Mouse (Mus musculus) retina, embryonic 14.5 days (tissue): ENCODE results near the gene Ube2b.

Experiments used
- DNase-seq: peaks from one replicate; pipeline ENCODE4 v3.0.0-alpha.2; 2015; ENCODE audit warnings: low spot score

Ube2b gene

DNA sequence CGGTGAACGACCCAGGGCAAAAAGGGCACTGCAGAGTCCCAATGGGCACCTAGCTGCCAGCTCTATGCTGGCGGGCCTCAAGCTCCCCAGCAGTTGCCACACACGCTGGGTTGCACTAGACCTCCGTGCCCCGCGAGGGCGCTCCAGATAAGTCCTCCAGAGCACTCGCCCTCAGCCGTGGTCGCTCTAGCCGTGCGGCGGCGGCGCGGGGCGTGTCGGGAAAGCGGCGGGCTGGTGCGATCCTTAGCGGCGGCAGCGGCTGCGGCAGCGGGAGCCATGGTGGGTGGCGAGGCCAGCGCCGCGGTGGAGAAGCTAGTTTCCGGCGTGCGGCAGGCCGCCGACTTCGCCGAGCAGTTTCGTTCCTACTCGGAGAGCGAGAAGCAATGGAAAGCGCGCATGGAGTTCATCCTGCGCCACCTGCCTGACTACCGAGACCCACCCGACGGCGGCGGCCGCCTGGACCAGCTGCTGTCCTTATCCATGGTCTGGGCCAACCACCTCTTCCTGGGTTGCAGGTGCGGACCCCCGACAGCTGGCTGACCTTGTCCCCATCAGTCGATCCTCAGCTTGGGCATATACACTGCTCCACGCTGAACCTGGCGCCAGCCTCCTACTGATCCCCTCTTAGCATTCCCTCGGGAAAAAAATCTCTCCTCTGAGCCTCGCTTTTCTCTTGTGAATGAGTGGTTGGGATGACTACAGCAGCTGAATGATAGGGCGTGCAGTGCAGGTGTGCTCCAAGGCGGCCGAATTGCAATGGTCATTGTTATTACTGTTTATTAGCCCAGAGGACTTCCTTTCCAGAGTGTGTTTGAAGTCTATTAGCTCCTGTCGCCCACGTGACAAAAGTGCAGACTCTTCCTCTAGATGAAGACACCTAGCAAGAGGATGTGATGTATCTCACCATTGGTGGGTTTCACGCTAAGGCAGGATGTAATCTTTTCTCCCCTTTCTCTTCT lies 32.8 kb downstream of the Ube2b start, which contains the start of gene Cdkn2aipnl:
TSS of gene Cdkn2aipnl (plus strand) at position 219 of the 959 bp plus-strand sequence.
- peak; percentile 99 for DNase-seq

DNA sequence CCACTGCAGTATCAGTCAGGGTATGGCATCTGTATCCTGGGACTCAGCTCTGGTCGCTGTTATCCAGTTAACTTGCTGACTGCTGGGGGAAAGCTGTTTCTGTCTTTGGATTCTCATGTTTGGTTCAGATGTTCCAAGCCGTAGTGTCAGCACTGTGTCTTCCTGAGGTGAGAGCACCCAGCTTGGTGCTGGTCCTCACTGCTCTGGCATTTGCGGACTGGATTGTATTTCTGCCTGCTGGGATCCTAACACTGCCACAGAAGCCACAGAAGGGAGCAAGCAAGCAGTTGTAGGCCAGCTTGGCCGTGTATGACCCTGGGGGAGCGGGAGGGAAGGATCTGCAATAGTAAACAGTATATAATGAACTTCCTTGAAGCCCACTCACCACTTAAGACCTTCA lies 33.9 kb downstream of the Ube2b start:
- DNase-seq, result no peak

DNA sequence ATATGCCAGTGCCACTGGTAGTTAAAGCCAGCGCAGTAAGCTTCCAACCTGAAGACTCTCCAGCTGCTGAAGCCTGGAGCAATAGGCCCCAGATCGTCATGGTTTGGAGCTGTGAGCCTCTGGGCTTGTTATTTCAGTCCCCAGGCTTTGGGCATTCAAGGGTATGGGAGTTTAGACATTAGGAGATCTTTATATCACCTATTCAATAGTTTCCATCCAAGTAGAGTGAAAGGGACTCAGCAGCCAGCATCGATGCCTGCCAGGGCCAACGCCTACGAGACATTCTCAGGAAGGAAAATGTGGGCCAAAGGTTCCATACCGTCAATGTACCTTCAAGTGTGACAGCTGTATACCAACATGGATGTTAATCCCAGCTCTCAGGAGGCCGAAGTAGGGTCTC lies 38.3 kb downstream of the Ube2b start:
- DNase-seq, result no peak

DNA sequence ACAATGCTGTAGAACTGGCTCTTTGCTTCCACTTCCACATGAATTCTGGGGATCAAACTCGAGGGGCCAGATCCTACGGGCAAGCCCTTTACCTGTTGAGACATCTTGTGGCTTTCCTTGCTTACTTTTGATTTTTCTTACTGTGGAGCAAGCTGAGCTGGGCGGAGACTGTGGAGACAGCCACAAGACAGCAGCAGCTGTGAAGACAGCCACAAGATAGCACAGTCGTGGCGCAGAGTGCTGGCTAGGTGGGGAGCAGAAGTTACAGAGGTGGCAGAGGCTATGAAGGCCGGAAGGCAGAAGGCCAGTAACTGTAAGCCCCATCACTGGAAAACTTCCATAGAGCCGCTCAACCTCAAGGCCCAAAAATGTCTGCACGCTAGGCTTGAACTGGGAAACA lies 38.8 kb downstream of the Ube2b start:
- DNase-seq, result no peak

GRCm38 (mm10) chr11:51960967-51961471 lies 39.5 kb downstream of the Ube2b start:
- DNase-seq, result no peak

- DNase-seq, result no peak
Observed at GRCm38 (mm10) chr11:51960061-51960460, 40.5 kb downstream of the Ube2b start.

DNA sequence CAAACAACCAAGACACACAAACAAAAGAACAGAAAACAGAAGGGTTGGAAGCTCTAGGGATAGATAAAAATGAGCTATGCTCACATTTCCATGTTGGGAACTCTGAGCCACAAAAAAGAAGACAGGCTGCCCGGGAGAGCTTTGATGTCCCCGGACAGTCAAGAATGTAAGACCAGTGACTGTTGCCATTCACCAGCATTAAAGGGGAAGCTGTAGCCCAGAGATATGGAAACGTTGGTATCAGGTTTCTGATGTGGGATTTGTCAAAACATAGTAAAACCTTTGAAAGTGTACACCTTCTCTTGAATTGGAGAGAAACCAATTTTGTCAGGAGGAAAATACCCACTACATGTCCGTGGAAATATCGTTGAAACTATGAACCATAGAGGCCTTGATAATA lies 41.1 kb downstream of the Ube2b start:
- DNase-seq, result no peak

- DNase-seq, result no peak
Observed at GRCm38 (mm10) chr11:51957760-51958159, 42.8 kb downstream of the Ube2b start.

DNA sequence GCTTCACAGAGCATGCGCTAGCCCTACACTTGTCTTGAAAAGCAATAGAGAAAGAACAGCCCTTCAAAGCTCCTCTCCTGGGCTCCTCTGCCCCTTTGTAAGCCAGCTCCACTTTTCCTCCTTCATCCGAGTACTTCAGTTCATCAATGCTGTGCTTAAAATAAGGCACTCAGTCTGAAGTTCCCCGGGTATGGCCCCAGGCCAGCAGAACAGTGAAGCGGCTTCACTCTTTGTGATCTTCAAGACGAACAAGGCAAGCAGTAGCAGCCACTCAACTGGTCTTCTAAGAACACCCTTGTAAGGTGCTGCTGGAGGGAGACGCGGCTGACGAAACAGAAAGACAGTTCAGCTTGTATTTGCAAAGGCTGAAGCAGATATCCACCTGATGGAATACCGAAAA lies 44.5 kb downstream of the Ube2b start:
- no peak for DNase-seq

DNA sequence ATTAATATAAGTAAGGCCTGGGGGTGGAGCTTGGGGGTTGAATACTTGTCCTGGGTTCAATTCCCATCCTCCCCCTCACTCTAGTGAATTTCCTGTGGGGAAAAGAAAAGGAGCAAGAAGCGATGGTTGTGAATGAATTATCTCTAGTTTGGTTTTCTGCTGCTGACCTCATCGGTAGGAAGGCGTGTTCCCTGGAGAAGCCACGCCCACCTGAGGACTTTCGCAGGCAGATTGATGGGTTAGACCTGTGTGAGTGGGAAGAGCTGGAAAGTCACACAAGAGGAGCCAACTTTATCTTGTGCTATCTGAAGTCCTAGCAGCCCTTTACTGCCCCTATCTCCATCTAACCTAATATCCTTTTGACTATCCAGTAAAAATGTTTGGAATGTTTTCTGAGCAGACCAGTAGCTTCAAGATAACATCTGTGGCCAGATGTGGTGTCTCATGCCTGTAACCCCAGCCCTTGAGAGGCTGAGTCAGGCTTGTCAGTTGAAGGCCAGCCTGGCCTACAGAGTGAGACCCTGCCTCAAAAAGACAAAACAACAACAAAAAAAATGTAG lies 48.6 kb downstream of the Ube2b start:
- DNase-seq, result no peak

DNA sequence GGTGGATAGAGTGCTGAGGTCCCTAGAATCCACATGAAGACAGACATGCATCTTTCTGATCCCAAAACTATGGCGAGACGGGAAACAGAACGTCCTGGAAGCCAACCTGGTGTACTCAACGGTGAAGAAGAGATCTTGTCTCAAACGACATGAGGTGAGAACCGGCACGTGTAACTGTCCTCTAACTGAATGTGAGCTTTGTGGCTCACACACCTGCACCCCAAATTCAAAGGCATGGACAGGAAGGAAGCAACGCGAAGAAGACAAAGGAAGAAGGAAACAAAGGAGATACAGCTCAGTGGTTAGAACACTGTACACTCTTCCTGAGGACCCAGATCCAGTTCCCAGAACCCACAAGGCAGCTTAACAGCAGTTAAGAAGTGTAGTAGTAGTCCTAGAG lies 50.6 kb downstream of the Ube2b start:
- DNase-seq, result no peak

DNA sequence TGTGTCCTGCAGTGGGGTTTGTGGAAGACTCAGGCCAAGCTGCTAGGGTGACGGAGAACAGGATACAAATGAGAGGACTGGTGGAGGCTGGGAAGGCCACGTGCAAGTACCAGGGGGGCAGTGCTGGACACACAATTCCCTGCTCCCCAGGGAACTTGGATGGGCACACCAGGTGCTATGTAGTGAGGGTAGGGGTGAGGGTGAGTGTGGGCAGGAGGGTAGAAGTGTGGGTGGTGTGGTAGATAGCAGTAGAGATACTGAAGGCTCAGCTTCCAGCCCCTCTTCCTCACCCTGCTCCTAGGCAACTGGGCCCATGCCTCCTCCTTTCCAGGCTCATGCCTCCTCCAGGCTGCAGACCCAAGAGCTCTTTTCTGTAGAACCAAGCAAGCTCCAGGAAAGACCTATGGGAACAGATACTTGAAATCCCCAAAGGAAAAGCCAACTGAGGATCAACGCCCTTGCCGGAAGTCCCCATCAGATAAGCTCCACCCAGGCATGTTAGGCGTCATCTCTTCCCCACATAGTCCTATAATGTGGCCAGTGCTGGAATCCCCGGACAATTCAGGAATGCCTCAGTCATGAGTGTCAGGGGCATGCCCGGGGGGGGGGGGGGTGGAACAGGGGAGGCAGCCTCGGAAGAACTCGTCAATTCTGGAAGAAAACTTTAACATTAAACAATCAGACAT lies 51.3 kb downstream of the Ube2b start:
- no peak for DNase-seq

DNA sequence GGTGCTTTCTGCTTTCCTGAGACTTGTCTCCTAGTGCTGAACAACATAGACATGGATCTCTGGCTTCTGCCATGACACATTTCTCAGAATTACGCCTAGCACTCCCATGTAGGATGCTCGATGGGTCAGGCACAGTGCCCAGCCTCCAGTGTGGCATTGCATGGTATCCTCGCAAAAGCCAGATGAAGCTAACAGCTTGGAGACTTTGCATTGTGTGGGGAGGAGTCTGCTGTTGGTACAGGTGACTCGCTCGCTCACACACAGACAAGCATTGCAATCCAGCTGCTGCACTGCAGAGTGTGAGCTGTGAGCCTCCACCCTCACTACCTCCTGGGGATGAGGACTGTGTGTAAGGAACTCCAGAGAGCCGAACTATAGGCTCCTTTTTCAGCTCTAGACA lies 54.4 kb downstream of the Ube2b start:
- DNase-seq, result no peak

- DNase-seq, result no peak
Observed at GRCm38 (mm10) chr11:51945548-51945947, 55.0 kb downstream of the Ube2b start.

GRCm38 (mm10) chr11:51944239-51944638 lies 56.3 kb downstream of the Ube2b start:
- no peak for DNase-seq

DNA sequence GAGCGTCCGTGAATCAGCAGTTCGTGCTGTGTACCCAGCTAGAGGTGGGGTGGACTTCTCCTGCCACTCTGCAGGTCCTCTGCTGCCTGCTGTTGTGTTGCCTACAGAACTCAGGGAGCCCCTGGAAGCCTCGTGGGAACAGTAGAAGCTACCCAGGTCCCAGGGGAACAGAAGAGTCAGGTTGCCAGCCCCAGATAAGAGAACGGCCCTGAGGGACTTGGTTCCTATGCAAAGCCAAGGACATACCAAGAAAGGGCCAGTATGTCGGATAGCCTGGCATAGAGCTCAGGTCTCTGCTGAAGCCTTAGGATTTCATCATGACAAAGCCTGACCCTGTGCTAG lies 57.1 kb downstream of the Ube2b start:
- no peak for DNase-seq

DNA sequence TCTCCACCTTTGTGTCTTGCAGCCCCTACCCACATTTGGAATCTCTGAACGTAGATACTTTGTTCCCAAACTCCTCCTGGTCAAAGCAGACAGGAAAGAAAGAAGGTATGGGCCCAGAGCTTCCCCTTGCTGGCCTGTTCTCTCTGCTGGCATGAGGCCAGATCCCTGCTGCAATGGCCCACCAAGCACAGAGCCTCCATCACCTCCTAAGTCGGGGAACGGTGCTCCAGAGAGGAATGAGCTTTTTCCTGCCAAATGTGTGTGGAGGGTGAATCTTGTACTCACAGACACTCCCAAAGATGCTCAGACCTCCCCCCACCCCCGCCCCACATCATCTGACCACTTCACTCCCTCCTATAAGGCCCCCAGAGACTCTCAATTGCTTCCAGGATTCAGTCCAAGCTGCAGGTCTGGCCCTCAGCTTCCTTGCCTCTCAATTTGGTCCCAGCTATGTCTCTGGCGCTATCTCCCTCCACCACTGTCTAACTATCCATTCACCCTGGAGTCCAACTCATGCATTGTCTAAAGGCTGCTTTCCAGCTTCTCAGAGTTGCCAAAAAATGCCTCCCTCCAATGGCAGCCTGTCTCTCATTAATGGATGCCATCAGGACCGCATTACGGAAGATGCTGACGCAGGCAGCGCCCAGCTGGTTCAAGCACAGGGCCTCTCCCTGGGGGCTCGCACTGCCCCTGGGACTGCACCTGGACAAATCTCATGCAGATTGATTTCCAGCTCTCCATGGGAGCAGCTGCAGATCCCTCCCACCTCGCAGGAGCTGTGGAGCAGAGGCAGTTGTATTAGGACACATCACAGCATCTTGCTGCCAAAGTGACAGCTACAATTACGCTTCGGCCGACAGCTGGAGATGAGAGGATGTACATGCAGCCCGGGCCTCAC lies 57.7 kb downstream of the Ube2b start:
- DNase-seq, result peak; percentile 56

- DNase-seq, result no peak
Observed at GRCm38 (mm10) chr11:51940511-51940955, 60.0 kb downstream of the Ube2b start.

- DNase-seq, result no peak
Observed at GRCm38 (mm10) chr11:51939590-51939955, 61.0 kb downstream of the Ube2b start.

- DNase-seq, result no peak
Observed at GRCm38 (mm10) chr11:51938817-51939589, 61.6 kb downstream of the Ube2b start.

DNA sequence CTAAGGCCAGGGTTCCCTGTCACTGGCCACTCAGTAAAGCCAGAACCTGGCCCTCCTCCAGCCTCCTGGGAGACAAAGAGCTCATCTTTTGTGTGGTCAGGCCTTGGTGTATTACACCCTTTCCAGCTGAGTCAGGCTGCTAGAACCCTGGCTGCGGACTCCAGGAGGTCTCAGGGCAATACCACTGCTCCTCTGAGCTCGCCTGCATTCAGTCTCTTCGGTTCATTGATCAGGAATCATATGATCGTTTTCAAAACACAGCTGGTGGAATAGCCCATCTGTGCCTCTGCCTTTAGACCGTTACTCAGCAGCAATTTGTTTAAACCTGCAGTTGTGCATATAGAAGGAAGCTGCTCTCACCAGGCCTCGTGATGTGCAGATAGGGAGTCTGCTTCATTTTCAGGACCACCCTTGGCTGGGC lies 63.2 kb downstream of the Ube2b start:
- peak; percentile 31 for DNase-seq
